Mouse (Mus musculus): Measurements from ENCODE around the gene 2610528A11Rik. TPM values are rescaled to one million over a fixed set of nuclear protein-coding genes. Genes with fewer than 3 reads are reported as not detected.

Gene 2610528A11Rik
- polyA plus RNA-seq, 1 experiment: 3.6 TPM

- H3K36me3 ChIP-seq (ENCODE audit: control insufficient read depth, insufficient read depth, low read length): peaks cover 17% of the 10 kb centered on the region
- TF ChIP-seq CTCF (IDR thresholded peaks at IDR 0.05; ENCODE audit: extremely low read depth, insufficient read length, insufficient replicate concordance, low read depth, low read length): no peak
- TF ChIP-seq POLR2A (IDR thresholded peaks at IDR 0.05; ENCODE audit: low read depth, low read length): peak; percentile 81
- peaks cover 3% of the 10 kb centered on the region for H3K4me1 ChIP-seq (ENCODE audit: control insufficient read depth, insufficient read depth, insufficient read length, low read length)
- peak within 1 kb of the TSS; percentile 84 for H3K4me3 ChIP-seq (ENCODE audit: low read depth, low read length)
- peak within 1 kb of the TSS; percentile 80 for H3K27ac ChIP-seq (ENCODE audit: insufficient read depth, low read depth, low read length)
- no peaks in the 10 kb centered on the region for H3K27me3 ChIP-seq (ENCODE audit: control insufficient read depth, insufficient read depth, low read length)
- WGBS: under 1% methylated on average over 38 of the region's 38 CpGs
Observed at GRCm38 (mm10) chr14:37135127-37135593, 21.3 kb upstream of the 2610528A11Rik start, which contains the start of gene Ghitm. Gene Ghitm (minus strand): TSS chr14:37135272.

DNA sequence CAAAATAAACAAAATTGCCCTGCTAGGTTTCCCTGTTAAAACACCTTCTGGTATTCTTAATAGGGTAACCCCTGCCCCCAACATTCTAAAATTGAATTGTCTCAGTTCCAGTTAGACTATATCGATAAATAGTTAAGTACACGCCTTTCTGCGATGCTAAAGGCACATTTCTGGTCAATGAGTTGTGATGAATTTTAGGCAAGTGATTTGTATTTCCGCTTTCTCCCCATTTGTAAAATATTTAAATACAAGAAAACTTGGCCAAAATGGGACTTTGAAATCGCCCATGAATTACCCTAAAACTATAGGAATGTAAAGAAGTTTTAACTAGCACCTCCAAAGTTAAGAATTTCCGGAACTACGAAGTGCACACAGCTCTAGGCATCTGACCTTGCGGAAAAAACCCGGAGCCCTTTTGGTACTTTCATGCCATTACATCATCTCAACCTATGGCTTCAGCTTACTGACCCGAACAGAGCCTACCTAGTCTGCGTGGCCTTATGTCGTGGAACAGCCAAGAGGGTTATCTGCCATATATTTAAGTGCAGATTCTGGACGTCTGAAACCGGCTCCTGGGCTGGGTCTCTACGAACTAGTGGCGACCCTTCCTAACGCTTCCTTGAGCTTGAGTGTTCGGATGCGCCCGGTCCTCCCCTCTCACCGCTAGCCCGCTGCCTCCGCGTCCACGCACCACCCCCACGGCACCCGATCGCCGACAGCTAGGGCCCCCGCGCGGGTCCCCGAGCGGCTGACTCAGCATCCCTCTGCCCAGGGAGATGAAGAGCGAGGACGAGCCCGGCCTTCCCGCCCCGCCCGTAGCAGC lies 20.7 kb upstream of the 2610528A11Rik start:
- 2% methylated on average over 40 of the region's 40 CpGs for WGBS
- peaks cover 3% of the 10 kb centered on the region for H3K4me1 ChIP-seq (ENCODE audit: control insufficient read depth, insufficient read depth, insufficient read length, low read length)
- H3K36me3 ChIP-seq (ENCODE audit: control insufficient read depth, insufficient read depth, low read length): peaks cover 19% of the 10 kb centered on the region
- TF ChIP-seq CTCF (IDR thresholded peaks at IDR 0.05; ENCODE audit: extremely low read depth, insufficient read length, insufficient replicate concordance, low read depth, low read length) (no peak), POLR2A (IDR thresholded peaks at IDR 0.05; ENCODE audit: low read depth, low read length) (no peak)
- peak overlapping the region; percentile 84 for H3K4me3 ChIP-seq (ENCODE audit: low read depth, low read length)
- H3K27ac ChIP-seq (ENCODE audit: insufficient read depth, low read depth, low read length): peak overlapping the region; percentile 80
- no peaks in the 10 kb centered on the region for H3K27me3 ChIP-seq (ENCODE audit: control insufficient read depth, insufficient read depth, low read length)

- Histone ChIP-seq H3K4me1 (ENCODE audit: control insufficient read depth, insufficient read depth, insufficient read length, low read length) (no peaks in the 10 kb centered on the region), H3K27ac (ENCODE audit: insufficient read depth, low read depth, low read length) (no peak overlapping the region), H3K36me3 (ENCODE audit: control insufficient read depth, insufficient read depth, low read length) (peaks cover 55% of the 10 kb centered on the region), H3K4me3 (ENCODE audit: low read depth, low read length) (no peak overlapping the region), H3K27me3 (ENCODE audit: control insufficient read depth, insufficient read depth, low read length) (no peaks in the 10 kb centered on the region)
- 46% methylated on average over 4 of the region's 4 CpGs for WGBS
- TF ChIP-seq POLR2A (IDR thresholded peaks at IDR 0.05; ENCODE audit: low read depth, low read length) (no peak), CTCF (IDR thresholded peaks at IDR 0.05; ENCODE audit: extremely low read depth, insufficient read length, insufficient replicate concordance, low read depth, low read length) (no peak)
Observed at GRCm38 (mm10) chr14:37127652-37128051, 13.8 kb upstream of the 2610528A11Rik start.

GRCm38 (mm10) chr14:37119233-37119632 lies 5.4 kb upstream of the 2610528A11Rik start:
- TF ChIP-seq POLR2A (IDR thresholded peaks at IDR 0.05; ENCODE audit: low read depth, low read length) (no peak), CTCF (IDR thresholded peaks at IDR 0.05; ENCODE audit: extremely low read depth, insufficient read length, insufficient replicate concordance, low read depth, low read length) (no peak)
- H3K4me1 ChIP-seq (ENCODE audit: control insufficient read depth, insufficient read depth, insufficient read length, low read length): no peaks in the 10 kb centered on the region
- H3K4me3 ChIP-seq (ENCODE audit: low read depth, low read length): no peak overlapping the region
- peaks cover 25% of the 10 kb centered on the region for H3K36me3 ChIP-seq (ENCODE audit: control insufficient read depth, insufficient read depth, low read length)
- no peak overlapping the region for H3K27ac ChIP-seq (ENCODE audit: insufficient read depth, low read depth, low read length)
- no peaks in the 10 kb centered on the region for H3K27me3 ChIP-seq (ENCODE audit: control insufficient read depth, insufficient read depth, low read length)
- WGBS: 96% methylated on average over 4 of the region's 4 CpGs

- no peak for TF ChIP-seq POLR2A (IDR thresholded peaks at IDR 0.05; ENCODE audit: low read depth, low read length)
- no peak for TF ChIP-seq CTCF (IDR thresholded peaks at IDR 0.05; ENCODE audit: extremely low read depth, insufficient read length, insufficient replicate concordance, low read depth, low read length)
- no peaks in the 10 kb centered on the region for H3K27me3 ChIP-seq (ENCODE audit: control insufficient read depth, insufficient read depth, low read length)
- H3K36me3 ChIP-seq (ENCODE audit: control insufficient read depth, insufficient read depth, low read length): no peaks in the 10 kb centered on the region
- H3K27ac ChIP-seq (ENCODE audit: insufficient read depth, low read depth, low read length): no peak overlapping the region
- no peak overlapping the region for H3K4me3 ChIP-seq (ENCODE audit: low read depth, low read length)
- WGBS: 84% methylated on average over 7 of the region's 7 CpGs
- no peaks in the 10 kb centered on the region for H3K4me1 ChIP-seq (ENCODE audit: control insufficient read depth, insufficient read depth, insufficient read length, low read length)
Observed at GRCm38 (mm10) chr14:37112931-37113330, 891 bp downstream of the 2610528A11Rik start.

DNA sequence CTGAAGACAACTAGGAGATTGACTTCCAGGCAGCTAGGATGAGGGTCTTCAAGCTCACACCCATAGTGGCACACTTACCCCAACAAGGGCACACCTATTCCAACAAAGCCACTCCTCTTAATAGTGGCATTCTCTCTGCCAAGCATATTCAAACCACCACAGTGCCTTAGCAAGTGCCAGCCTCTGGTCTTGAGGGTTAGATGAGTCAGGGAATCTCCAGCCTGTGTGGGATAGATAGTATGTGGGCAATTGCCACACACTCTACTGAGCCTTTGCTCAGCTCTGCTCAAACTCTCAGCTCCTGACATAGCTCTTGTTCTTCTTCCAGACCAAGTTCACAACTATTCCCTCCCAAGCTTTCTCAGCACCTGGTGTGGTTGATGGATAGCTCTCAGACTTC lies 2.5 kb downstream of the 2610528A11Rik start:
- Histone ChIP-seq H3K4me3 (ENCODE audit: low read depth, low read length) (no peak overlapping the region), H3K4me1 (ENCODE audit: control insufficient read depth, insufficient read depth, insufficient read length, low read length) (no peaks in the 10 kb centered on the region), H3K36me3 (ENCODE audit: control insufficient read depth, insufficient read depth, low read length) (no peaks in the 10 kb centered on the region), H3K27me3 (ENCODE audit: control insufficient read depth, insufficient read depth, low read length) (no peaks in the 10 kb centered on the region), H3K27ac (ENCODE audit: insufficient read depth, low read depth, low read length) (no peak overlapping the region)
- TF ChIP-seq POLR2A (IDR thresholded peaks at IDR 0.05; ENCODE audit: low read depth, low read length): no peak
- TF ChIP-seq CTCF (IDR thresholded peaks at IDR 0.05; ENCODE audit: extremely low read depth, insufficient read length, insufficient replicate concordance, low read depth, low read length): no peak

DNA sequence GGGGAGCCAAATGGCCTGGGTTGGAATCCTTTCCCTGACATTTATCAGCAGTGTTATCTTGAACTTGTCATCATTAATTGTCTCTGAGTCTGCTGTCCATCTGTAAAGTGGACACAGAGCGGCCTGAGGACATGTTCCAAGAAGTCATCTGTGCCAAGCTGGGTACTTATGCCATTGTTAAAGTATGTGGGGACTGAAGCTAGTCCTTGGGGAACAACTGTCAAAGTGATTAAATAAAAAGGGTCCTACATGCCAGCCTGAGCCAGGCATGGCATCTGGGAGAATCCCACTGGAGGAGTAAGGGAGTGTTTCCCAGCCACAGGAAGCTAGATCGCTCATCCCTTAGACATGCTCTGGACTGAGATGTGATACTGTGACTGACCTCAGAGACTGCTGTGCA lies 3.4 kb downstream of the 2610528A11Rik start:
- Histone ChIP-seq H3K27me3 (ENCODE audit: control insufficient read depth, insufficient read depth, low read length) (no peaks in the 10 kb centered on the region), H3K27ac (ENCODE audit: insufficient read depth, low read depth, low read length) (no peak overlapping the region), H3K4me1 (ENCODE audit: control insufficient read depth, insufficient read depth, insufficient read length, low read length) (no peaks in the 10 kb centered on the region), H3K36me3 (ENCODE audit: control insufficient read depth, insufficient read depth, low read length) (no peaks in the 10 kb centered on the region), H3K4me3 (ENCODE audit: low read depth, low read length) (no peak overlapping the region)
- WGBS: 74% methylated on average over 2 of the region's 2 CpGs
- no peak for TF ChIP-seq CTCF (IDR thresholded peaks at IDR 0.05; ENCODE audit: extremely low read depth, insufficient read length, insufficient replicate concordance, low read depth, low read length)
- no peak for TF ChIP-seq POLR2A (IDR thresholded peaks at IDR 0.05; ENCODE audit: low read depth, low read length)
